Mouse (Mus musculus) cerebellum, postnatal 36 days (tissue): ENCODE measurements around the gene Mup7.
"Not testable (repeated sequence)": the region's sequence is repeated elsewhere in the genome, so short reads cannot be mapped to it uniquely, and the experiment has no call there.

Experiments
- DNase-seq, 2 experiments: peaks; one replicate each; pipeline ENCODE4 v3.0.0; 2021 to 2022; ENCODE audit warnings: mixed read lengths in 2 of 2

Mup7 gene

DNA sequence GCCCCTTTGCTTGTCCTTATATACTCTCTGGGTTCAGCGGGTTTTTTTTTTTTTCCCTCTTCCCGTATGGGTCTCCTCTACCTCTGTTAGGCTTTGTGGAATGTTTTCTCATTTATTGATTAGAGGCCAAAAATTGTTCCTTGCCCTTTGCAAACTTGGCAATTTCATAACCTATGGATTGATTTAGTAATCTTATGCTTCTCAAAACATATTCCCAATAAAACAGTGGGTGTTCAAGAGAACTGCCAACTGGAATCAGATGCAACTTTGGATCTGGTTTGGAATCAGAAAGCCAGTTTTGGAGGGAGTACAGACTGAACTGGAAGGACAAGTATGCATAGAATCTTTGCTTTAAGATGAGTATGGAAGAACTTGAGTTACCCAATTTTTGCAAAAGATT lies at the start of gene Mup7:
Gene Mup7, minus strand, starts transcription at position 101 of the 400 bp plus-strand sequence.
- DNase-seq = not testable (repeated sequence)

DNA sequence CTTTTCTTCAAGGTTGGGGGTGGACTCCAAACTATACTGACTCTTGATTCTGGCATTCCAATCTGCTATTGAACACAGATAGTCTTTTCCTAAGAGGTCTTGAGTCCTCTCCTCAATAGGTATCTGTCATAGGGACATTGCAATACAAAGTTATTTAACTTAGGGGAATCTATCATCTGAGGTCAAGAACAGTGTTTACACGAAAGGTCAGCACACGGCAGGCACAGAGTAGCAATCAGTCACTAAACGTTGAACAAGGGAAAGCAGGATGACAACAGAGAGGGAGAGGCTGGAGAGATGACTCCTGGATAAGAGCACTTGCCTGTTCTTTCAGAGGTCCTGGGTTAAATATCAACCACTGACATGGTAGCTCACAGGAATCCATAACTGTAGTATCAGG lies 9.6 kb upstream of the Mup7 start:
- DNase-seq = not testable (repeated sequence)

DNA sequence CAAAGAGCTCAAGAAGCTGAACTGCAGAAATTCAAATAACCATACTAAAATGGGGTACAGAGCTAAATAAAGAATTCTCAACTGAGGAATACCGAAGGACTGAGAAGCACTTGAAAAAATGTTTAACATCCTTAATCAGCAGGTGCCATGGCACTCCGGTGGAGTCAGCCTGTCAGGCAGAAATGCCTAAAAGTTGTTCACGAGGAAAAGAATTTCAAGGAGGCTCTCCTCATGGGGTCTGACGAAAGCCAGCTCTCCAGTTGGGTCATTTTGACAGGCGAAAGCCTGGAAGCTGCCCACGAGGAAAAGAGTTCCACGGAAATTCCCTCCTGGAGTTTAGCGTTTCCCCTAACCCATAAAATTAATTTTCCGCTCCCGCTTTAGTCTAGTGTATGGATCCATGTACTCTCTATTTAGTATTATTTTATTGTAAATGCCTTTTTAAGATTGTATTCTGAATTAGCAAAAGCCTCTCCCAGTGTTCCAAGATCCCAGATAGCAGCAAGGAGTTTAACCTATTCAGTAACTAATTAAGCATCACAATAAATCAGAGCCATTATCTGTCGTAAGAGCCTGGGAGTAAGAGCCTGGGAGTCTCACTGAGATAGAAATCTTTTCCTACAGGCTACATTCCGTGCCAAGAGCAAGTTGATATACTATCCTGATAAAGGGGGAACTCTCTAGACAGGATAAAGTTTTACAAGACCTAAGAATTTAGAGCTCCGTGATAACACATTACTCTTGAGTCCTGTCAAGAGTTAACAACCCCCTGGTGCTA lies 40.8 kb downstream of the Mup7 start:
- not testable (repeated sequence) for DNase-seq

DNA sequence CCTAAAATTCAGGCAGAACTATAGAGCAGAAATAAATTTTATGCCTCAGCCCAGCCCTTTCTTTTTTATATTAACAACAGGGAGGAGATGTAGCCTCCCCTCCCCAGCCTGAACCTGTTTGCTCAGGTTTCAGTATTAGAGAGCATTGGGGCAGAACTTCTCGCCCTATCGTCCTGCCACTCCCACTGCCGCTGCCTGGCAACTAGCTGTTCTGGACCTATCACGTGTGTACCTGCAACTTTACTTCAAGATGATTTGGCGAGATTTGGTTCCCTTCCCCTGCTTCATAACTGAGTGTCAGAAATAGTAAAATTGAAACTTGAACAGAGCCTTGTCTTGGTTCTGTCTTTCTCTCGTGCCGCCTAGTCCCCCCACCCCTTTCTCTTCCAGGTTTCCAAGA lies 50.1 kb downstream of the Mup7 start:
- not testable (repeated sequence) for DNase-seq
